Mouse (Mus musculus) gastrocnemius, postnatal 36 days (tissue): ENCODE data around the gene Hnf1b. TPM values are rescaled to one million over a fixed set of nuclear protein-coding genes. Genes with fewer than 3 reads are reported as not detected.

Source experiments
- DNase-seq, 2 experiments: peaks; one replicate each; pipeline ENCODE4 v3.0.0; 2022
- intact Hi-C: fragments of 180-260 bp; cut with DNase I; formaldehyde crosslinking; loops from one replicate; pipeline ENCODE4 v1.15.1; 2025
- total RNA-seq, 2 experiments: library from RNA; stranded (reverse); gene quantifications; 2 replicates each; pipeline ENCODE4 v1.2.3; 2021

The Hnf1b gene
- total RNA-seq, 2 experiments from 2014 or later: not detected

DNA sequence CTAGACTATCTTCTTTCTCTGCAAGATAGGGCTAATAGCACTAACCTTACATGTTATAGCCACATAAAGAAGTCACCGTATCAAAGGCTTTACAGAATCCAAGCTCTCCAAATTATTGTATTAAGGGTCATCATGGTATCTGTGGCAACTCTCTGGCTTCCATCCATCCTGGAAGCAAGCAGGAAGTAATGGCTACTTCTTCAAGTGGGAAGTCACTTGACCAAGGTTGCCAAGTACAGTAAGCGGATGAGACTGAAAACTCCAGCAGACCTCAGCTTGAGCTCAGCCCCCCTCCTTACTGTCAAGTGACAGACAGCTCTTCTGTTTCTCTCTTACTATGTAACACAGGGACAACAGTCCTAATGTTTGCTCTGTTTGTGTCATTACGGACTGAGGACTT is 36.9 kb downstream of the Hnf1b start:
- intact Hi-C loops: no loop called here

GRCm38 (mm10) chr11:83891366-83891765 is 41.5 kb downstream of the Hnf1b start:
- DNase-seq: no peak
- intact Hi-C loops: no loop called here

More for the DNA sequence above, 36.9 kb downstream of the Hnf1b start:
- DNase-seq: no peak

GRCm38 (mm10) chr11:83893325-83893724 is 43.5 kb downstream of the Hnf1b start:
- no peak for DNase-seq
- intact Hi-C loops: no loop called here

GRCm38 (mm10) chr11:83896430-83897410 is 46.9 kb downstream of the Hnf1b start:
- DNase-seq: no peak
- intact Hi-C loops: no loop called here

DNA sequence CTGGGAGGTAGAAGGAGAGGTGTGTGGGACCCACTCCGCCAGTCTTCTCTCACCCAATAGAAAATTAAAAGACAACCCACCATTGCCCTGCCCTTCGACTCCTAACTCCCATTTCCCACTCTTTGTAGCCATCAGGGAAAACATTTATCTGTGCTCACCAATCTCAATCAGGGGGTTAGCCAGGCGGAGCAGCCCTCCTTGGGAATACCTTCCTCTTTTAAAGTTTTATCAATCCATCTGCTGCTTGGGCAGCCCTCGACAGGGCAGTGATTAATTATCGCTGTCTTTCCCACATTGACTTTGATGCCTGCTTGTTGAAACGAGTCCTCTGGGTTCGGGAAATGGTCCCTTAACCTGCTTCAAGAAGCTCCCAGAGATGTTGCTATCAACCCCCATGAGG is 47.7 kb downstream of the Hnf1b start:
- DNase-seq: no peak
- intact Hi-C loops: no loop called here

DNA sequence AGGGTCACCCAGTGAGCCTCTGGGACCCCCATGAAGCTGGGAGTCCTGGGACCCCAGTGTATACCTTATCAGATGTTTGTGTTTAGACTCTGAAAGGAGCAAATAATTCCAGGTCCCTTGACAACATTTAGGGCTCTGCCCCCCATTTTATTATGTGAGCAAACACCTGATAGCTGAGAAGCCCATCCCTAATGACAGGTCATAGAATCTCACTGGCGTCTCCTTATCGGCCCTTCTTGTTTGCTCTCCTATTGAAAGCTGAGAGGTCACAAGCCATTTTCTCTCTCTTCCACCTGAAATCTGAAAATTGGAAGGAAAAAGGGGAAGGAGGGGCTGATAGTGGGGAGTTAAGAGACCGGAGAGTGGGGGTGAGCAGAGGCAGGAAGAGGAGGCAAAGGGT is 52.9 kb downstream of the Hnf1b start:
- intact Hi-C loops: no loop called here
- no peak for DNase-seq

DNA sequence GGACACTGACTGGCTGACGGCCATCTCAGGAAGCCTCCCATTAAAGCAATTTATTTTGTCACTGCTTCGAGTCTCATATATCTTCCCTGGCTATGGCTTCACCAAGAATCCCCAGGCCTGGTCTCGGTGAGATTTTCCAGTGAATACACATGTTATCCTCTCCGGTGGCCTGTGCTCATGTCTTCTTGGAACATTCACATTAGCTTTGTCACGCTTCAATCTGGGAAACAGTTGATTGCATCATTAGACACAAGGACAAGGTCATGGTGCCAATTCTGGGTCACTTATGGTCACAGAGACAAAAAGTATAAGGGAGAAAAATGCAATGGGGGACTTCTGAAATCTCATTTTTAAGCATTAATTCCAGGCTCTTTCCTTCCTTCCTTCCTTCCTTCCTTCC is 55.9 kb downstream of the Hnf1b start:
- intact Hi-C loops: no loop called here

DNA sequence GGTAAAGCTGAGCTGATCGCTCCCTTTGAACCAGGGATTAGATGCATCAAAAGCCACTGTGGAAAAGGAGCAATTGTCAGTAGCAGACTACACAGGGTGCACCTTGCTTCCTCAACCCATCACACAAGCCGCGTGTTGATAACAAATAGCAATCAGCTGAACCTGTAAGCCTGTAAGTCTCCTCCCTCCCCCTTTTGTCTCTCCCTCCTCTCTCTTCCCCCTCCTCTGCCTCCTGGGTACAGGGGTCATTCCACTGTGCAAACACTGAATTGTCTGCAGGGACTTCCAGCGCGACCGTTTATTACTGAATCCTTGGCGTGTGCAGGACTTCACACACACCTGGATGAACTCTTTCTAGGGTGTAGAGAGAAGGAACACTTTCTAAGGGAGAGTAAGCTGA is 58.5 kb downstream of the Hnf1b start:
- DNase-seq: no peak
- intact Hi-C loops: no loop called here

More for the DNA sequence above, 55.9 kb downstream of the Hnf1b start:
- no peak for DNase-seq

- DNase-seq: no peak
- intact Hi-C loops: no loop called here
Measured at GRCm38 (mm10) chr11:83913824-83914311, 64.0 kb downstream of the Hnf1b start.

GRCm38 (mm10) chr11:83914501-83914900 is 64.6 kb downstream of the Hnf1b start:
- DNase-seq: no peak
- intact Hi-C loops: no loop called here

DNA sequence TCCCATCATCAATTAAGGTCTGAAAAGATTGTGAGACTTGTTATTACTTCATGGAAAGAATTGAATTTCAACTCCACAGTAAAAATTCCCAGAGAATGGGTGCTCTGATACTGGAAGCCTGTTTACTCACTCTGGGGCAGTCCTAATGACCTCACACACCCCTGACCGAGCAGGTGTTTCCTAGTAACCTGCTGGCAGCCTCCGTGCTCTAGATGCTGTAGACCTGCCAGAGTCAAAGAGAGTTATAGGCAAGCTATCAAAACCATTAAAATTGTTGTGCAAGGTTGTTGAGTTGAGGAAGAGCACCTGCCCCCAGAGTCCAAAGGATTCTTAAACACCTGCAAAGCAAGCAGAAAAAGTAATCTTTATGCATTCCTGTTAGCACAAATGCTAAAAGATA is 72.7 kb downstream of the Hnf1b start:
- intact Hi-C loops: no loop called here
- DNase-seq: no peak

GRCm38 (mm10) chr11:83927097-83927496 is 77.2 kb downstream of the Hnf1b start:
- DNase-seq: no peak
- intact Hi-C loops: no loop called here

DNA sequence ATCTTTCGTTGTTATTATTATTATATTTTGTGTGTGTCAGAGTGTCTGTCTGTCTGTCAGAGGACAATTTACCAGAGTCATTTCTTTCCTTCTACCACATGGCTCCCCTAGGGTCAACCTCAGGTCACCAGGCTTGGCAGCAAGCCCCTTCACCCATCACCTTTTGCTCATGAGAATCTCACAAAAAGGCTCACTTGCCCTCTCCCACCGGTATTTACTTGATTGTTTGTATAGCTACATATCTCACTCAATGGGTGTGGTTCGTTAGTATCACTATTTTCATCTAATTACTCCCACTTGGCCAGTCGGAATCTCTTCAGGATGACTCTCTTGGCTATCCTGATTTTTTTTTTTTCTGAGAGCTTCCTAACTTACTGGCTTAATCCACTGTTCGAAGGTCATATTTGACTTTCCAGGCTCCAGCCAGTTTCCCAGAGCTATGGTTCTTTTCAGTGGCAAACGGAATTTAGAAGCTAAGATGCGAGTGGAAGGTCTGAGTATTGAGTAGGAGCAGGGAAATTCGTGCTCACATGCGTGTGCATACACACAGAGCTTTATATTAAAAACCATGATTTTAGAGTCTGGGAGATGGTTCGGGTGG is 82.7 kb downstream of the Hnf1b start:
- intact Hi-C loops: no loop called here
- DNase-seq: no peak

DNA sequence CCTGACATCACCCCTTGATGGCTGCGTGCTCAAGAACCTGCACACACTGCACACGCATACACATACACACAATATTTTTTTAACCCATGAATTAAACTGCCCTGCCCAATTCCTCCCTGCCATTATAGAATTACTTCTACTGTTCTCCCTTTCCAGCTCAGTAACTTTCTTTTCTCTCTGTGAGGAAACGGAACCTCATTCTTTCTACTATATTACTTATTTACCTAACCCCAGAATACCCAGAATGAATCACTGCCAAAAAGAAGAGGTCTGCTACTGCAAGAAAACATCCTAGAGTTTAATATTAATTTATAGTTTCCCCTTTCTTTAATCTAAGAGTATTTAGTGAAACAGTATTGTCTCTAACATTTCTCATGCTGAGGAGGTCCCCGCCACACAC is 83.5 kb downstream of the Hnf1b start:
- no peak for DNase-seq

DNA sequence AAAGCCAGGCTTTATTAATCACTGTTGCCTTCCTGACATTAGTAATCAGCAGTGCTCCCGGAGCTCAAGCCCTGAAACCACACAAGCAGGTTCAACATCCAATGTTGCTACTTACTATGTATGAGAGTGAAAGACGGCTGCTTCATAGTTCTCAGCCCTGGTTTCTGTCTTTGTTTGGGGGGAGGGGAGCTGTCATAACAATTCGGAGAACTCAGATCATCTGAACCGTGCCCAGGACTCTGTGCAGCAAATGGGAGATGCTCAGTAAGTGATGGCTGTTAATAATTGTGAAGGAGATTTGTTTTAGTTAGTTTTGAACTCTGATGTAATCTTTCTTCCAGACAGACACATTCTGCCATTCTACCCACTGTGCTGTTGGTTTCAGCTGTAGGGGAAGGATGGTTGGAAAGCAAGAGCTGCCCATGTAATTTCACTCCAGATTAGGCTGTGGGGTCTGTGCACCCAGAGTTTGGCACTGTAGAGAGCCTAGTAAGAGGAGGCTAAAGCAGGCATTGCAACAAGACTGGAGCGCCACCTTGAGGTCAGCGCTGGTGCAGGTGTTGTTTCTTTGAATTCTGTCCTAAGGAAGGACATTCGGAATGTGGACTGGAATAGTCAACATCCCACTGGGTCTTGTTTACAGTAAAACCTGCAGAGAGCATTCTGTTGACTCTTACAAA is 86.3 kb downstream of the Hnf1b start:
- intact Hi-C loops: loop anchor here (5.0 kb wide), 2 partner anchors 119 to 149 kb away; no protein-coding TSS in a partner anchor
- DNase-seq: peak; percentile 30 to 60

More for the DNA sequence above, 83.5 kb downstream of the Hnf1b start:
- intact Hi-C loops: no loop called here

DNA sequence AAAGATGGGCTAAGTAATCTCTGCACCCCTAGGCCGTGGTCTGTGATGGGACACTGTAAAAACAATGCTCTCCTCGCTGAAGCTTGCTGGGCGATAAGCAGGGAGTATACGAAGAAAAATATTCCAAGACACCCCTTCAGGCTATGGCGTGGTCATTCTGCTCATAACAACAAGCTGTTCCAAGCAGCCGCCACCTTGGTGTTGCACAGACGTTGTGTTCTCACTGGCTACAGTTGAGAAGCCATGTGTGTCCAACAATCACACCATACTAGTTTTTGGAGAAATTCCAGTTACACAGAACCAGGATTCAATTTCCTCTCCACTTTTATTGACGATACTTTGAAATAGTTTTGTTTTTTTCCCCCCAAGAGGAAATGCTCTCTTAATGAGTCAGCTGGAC is 88.7 kb downstream of the Hnf1b start:
- intact Hi-C loops: loop anchor here (5.0 kb wide), 2 partner anchors 121 to 151 kb away; no protein-coding TSS in a partner anchor
- DNase-seq: no peak

DNA sequence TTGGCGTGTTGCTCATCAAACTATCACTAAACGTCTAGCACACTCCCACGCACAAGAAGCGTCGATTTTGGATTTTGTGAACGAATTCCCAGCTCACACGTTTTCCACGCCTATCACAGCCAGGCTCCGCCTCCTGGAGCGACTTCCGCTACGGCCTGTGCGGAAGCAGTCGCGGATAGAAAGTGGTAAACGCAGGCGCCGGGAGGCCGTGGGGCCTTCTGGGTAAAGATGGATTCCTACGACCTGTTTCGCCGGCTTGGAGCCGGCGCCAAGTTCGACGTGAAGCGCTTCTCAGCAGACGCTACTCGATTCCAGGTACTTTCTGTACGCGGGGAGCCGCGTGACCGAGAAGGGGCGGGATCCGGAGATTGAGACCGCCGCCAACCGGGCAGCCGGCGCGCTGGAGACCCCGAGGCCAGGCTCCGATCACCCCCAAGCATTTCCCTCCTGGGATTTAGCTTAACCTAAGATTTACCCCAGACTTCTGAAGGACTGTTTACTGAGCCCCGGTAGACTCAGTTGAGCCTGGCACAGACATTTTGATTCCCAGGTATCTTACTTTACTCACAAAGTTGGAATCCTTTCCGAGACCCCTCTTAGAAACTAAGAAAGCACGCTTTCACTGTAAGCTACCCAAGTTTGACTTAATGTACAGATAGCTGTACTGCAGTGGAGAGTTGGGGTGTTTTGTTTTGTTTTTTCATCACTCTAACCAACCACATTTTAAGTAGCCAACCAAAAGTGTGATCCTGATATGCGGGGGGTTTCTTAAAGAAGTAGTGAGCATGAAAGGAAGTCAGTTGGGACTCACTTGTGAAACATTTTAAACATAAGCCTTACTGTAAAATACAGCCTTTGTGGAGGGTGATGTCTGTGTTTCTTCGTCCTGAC is 92.3 kb downstream of the Hnf1b start, which contains the start of gene Ddx52:
Ddx52 (plus strand) TSS at position 113 of the 891 bp plus-strand sequence.
- DNase-seq: peak; percentile 78 to 86
- intact Hi-C loops: no loop called here
